Mouse (Mus musculus): Measurements from ENCODE around the gene Mindy2. TPM values are rescaled to one million over a fixed set of nuclear protein-coding genes. Genes with fewer than 3 reads are reported as not detected.

The Mindy2 gene
- total and polyA plus RNA-seq, 3 experiments: 6.3 to 6.8 TPM; not detected in 1

- H3K36me3 ChIP-seq (ENCODE audit: control insufficient read depth in 1 of 2, insufficient read depth in 2 of 2, low read length in 2 of 2): peaks cover 0 to 16% of the 10 kb centered on the region in 2 experiments; a peak in 2 of 4 replicates
Measured at GRCm38 (mm10) chr9:70655764-70656129, 1.2 kb downstream of the Mindy2 start.

GRCm38 (mm10) chr9:70654496-70654895 is 2.5 kb downstream of the Mindy2 start:
- peaks cover 0 to 18% of the 10 kb centered on the region in 2 experiments; a peak in 3 of 4 replicates for H3K36me3 ChIP-seq (ENCODE audit: control insufficient read depth in 1 of 2, insufficient read depth in 2 of 2, low read length in 2 of 2)
- no peak for DNase-seq (ENCODE audit: low read depth, low spot score)
- H3K27ac ChIP-seq (ENCODE audit: control insufficient read depth, low read depth, low read length): no peak overlapping the region
- peaks cover 4 to 7% of the 10 kb centered on the region in 2 experiments; a peak in 3 of 4 replicates for H3K4me1 ChIP-seq (ENCODE audit: control insufficient read depth in 1 of 2, insufficient read depth in 2 of 2, low read length in 2 of 2)
- no peak overlapping the region; a peak in 1 of 4 replicates for H3K4me3 ChIP-seq (ENCODE audit: control insufficient read depth in 1 of 2, insufficient read depth in 1 of 2, low read depth in 2 of 2, low read length in 2 of 2)
- TF ChIP-seq MXI1 (IDR thresholded peaks at IDR 0.05; ENCODE audit: low read depth, low read length): no peak
- no peak for TF ChIP-seq HCFC1 (IDR thresholded peaks at IDR 0.05; ENCODE audit: low read depth, low read length)
- no peaks in the 10 kb centered on the region for H3K9me3 ChIP-seq (replicated peaks; ENCODE audit: insufficient read depth, low read length)
- H3K27me3 ChIP-seq (ENCODE audit: control insufficient read depth in 1 of 2, insufficient read depth in 2 of 2, low read length in 2 of 2): no peaks in the 10 kb centered on the region
- no peak overlapping the region for H3K9ac ChIP-seq (ENCODE audit: control insufficient read depth, low read depth, low read length, poor library complexity, severe bottlenecking)
- H3K79me2 ChIP-seq (ENCODE audit: control insufficient read depth, insufficient read depth, low read length, poor library complexity): peaks cover 17% of the 10 kb centered on the region

More at GRCm38 (mm10) chr9:70655764-70656129, 1.2 kb downstream of the Mindy2 start:
- peak overlapping the region; percentile 74 to 85; a peak in 3 of 4 replicates for H3K4me3 ChIP-seq (ENCODE audit: control insufficient read depth in 1 of 2, insufficient read depth in 1 of 2, low read depth in 2 of 2, low read length in 2 of 2)
- peaks cover 4 to 7% of the 10 kb centered on the region in 2 experiments; a peak in 3 of 4 replicates for H3K4me1 ChIP-seq (ENCODE audit: control insufficient read depth in 1 of 2, insufficient read depth in 2 of 2, low read length in 2 of 2)
- H3K9me3 ChIP-seq (replicated peaks; ENCODE audit: insufficient read depth, low read length): no peaks in the 10 kb centered on the region
- H3K27me3 ChIP-seq (ENCODE audit: control insufficient read depth in 1 of 2, insufficient read depth in 2 of 2, low read length in 2 of 2): no peaks in the 10 kb centered on the region
- no peak for TF ChIP-seq RAD21 (IDR thresholded peaks at IDR 0.05; ENCODE audit: low read depth, low read length)
- TF ChIP-seq POLR2A (IDR thresholded peaks at IDR 0.05; ENCODE audit: control insufficient read depth in 1 of 2, insufficient read depth in 1 of 2, low read depth in 1 of 2, low read length in 2 of 2, poor library complexity in 1 of 2): no peak
- no peak for TF ChIP-seq JUND (IDR thresholded peaks at IDR 0.05; ENCODE audit: low read depth, low read length)
- 0 out of 4 replicates have a peak, but pooled peaks of 1 of the 2 experiments have one; percentile 8 for TF ChIP-seq EP300 (IDR thresholded peaks at IDR 0.05; ENCODE audit: low read depth in 1 of 2, low read length in 2 of 2)
- no peak for TF ChIP-seq USF1 (IDR thresholded peaks at IDR 0.05; ENCODE audit: low read depth, low read length)
- TF ChIP-seq MAZ (IDR thresholded peaks at IDR 0.05; ENCODE audit: low read depth, low read length): no peak
- DNase-seq (ENCODE audit: low read depth, low spot score): no peak
- peaks cover 17% of the 10 kb centered on the region for H3K79me2 ChIP-seq (ENCODE audit: control insufficient read depth, insufficient read depth, low read length, poor library complexity)
- H3K9ac ChIP-seq (ENCODE audit: control insufficient read depth, low read depth, low read length, poor library complexity, severe bottlenecking): peak overlapping the region; percentile 12; the same call in 1 of the 2 replicates
- no peak overlapping the region for H3K27ac ChIP-seq (ENCODE audit: control insufficient read depth, low read depth, low read length)

- H3K9ac ChIP-seq (ENCODE audit: control insufficient read depth, low read depth, low read length, poor library complexity, severe bottlenecking): no peak overlapping the region
- H3K4me3 ChIP-seq (ENCODE audit: control insufficient read depth in 1 of 2, insufficient read depth in 1 of 2, low read depth in 2 of 2, low read length in 2 of 2): no peak overlapping the region
- DNase-seq (ENCODE audit: low read depth, low spot score): no peak
- peaks cover 0 to 18% of the 10 kb centered on the region in 2 experiments; a peak in 3 of 4 replicates for H3K36me3 ChIP-seq (ENCODE audit: control insufficient read depth in 1 of 2, insufficient read depth in 2 of 2, low read length in 2 of 2)
- H3K4me1 ChIP-seq (ENCODE audit: control insufficient read depth in 1 of 2, insufficient read depth in 2 of 2, low read length in 2 of 2): peaks cover 4 to 7% of the 10 kb centered on the region in 2 experiments; a peak in 3 of 4 replicates
- no peak overlapping the region for H3K27ac ChIP-seq (ENCODE audit: control insufficient read depth, low read depth, low read length)
- H3K9me3 ChIP-seq (replicated peaks; ENCODE audit: insufficient read depth, low read length): no peaks in the 10 kb centered on the region
- TF ChIP-seq SMC3 (IDR thresholded peaks at IDR 0.05; ENCODE audit: low read depth, low read length) (no peak), MAFK (IDR thresholded peaks at IDR 0.05; ENCODE audit: borderline replicate concordance, low read depth, low read length) (no peak), CTCF (IDR thresholded peaks at IDR 0.05 in 2 of 3, conservative IDR thresholded peaks at IDR 0.05 in 1 of 3; ENCODE audit: control insufficient read depth in 1 of 3, insufficient read depth in 1 of 3, low read depth in 2 of 3, low read length in 3 of 3, poor library complexity in 1 of 3, severe bottlenecking in 1 of 3) (no peak), NELFE (IDR thresholded peaks at IDR 0.05; ENCODE audit: low read depth, low read length) (no peak), HCFC1 (IDR thresholded peaks at IDR 0.05; ENCODE audit: low read depth, low read length) (no peak), KAT2A (conservative IDR thresholded peaks at IDR 0.05; ENCODE audit: low read depth, low read length) (no peak), UBTF (IDR thresholded peaks at IDR 0.05; ENCODE audit: borderline replicate concordance, insufficient read depth, low read depth, low read length) (no peak), E2F4 (IDR thresholded peaks at IDR 0.05; ENCODE audit: borderline replicate concordance, low read depth, low read length) (no peak), MAX (IDR thresholded peaks at IDR 0.05; ENCODE audit: low read length) (no peak), POLR2A (IDR thresholded peaks at IDR 0.05; ENCODE audit: control insufficient read depth in 1 of 2, insufficient read depth in 1 of 2, low read depth in 1 of 2, low read length in 2 of 2, poor library complexity in 1 of 2) (no peak), GABPA (IDR thresholded peaks at IDR 0.05; ENCODE audit: low read depth, low read length) (no peak), TCF12 (IDR thresholded peaks at IDR 0.05; ENCODE audit: low read depth, low read length) (no peak), MYC (IDR thresholded peaks at IDR 0.05; ENCODE audit: low read depth, low read length) (no peak), ZNF384 (IDR thresholded peaks at IDR 0.05; ENCODE audit: low read depth, low read length) (no peak), ZMIZ1 (IDR thresholded peaks at IDR 0.05; ENCODE audit: low read depth, low read length) (no peak), MAZ (IDR thresholded peaks at IDR 0.05; ENCODE audit: low read depth, low read length) (no peak), SIN3A (IDR thresholded peaks at IDR 0.05; ENCODE audit: low read length) (no peak), TAL1 (IDR thresholded peaks at IDR 0.05; ENCODE audit: low read length) (no peak)
- peaks cover 17% of the 10 kb centered on the region for H3K79me2 ChIP-seq (ENCODE audit: control insufficient read depth, insufficient read depth, low read length, poor library complexity)
- no peaks in the 10 kb centered on the region for H3K27me3 ChIP-seq (ENCODE audit: control insufficient read depth in 1 of 2, insufficient read depth in 2 of 2, low read length in 2 of 2)
Measured at GRCm38 (mm10) chr9:70653875-70654274, 3.1 kb downstream of the Mindy2 start.

Measured in MEL (cell line).